Mouse (Mus musculus) left cerebral cortex, postnatal 10 days (tissue): ENCODE results near the gene Mrgprb1. TPM values are rescaled to one million over a fixed set of nuclear protein-coding genes. Genes with fewer than 3 reads are reported as not detected.
"Not testable (repeated sequence)": the region's sequence is repeated elsewhere in the genome, so short reads cannot be mapped to it uniquely, and the experiment has no call there.

Source experiments
- DNase-seq, 2 experiments: peaks; one replicate each; pipeline ENCODE4 v3.0.0; 2021 to 2022; ENCODE audit warnings: low spot score in 2 of 2, mixed read lengths in 1 of 2; ENCODE audit errors: extremely low spot score in 1 of 2
- intact Hi-C: fragments of 180-260 bp; cut with DNase I; formaldehyde crosslinking; loops from one replicate; pipeline ENCODE4 v1.15.1; 2025
- total RNA-seq, 2 experiments: library from RNA; stranded (reverse); gene quantifications; 2 replicates each; pipeline ENCODE4 v1.2.3; 2021

Mrgprb1 gene
- total RNA-seq = not detected

DNA sequence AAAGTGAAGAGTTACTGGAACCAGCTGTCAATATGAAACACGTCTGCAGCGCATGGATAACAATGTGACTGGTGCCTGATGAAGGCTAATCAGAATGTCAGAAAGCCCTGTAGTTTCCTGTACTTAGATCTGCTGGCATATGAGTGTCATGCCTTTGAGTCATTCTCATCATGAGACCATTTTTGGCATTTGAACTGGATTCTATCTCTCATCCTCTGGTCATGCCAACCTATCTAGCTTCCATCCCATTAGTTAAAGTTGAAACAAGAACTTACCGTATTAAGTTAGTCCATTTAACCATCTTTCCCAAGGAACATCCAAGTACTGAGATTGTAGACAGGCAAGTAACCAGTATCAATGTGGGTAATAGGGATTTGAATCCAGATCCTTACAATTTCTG is at the start of gene Mrgprb1:
Gene Mrgprb1 (minus strand): TSS at position 101 of the 400 bp plus-strand sequence.
- no peak for DNase-seq
- intact Hi-C loops = no loop called here

GRCm38 (mm10) chr7:48499221-48499620 is 43.1 kb upstream of the Mrgprb1 start, which contains the start of gene Mrgprx2:
Gene Mrgprx2 (minus strand): TSS chr7:48499321.
- no peak for DNase-seq
- intact Hi-C loops = no loop called here

DNA sequence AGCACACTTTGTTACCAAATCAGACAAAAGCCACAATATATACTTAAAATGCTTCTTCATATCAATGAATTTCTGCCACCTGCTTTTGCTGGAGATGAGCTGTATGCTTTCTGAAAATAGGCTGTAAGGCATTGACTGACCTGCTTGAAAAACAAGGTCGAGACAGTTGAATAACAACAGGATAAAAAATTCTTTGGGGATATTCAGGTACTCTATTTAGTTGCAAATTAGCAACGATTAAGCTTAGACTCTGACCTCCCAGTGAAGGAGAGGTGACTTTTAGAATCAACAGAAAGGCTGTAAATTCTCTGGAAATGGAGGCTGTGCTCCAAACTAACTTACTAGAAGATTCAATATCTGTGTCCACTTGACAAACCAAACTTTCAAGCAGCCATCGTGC is 19.6 kb downstream of the Mrgprb1 start:
- intact Hi-C loops = no loop called here
- no peak for DNase-seq

DNA sequence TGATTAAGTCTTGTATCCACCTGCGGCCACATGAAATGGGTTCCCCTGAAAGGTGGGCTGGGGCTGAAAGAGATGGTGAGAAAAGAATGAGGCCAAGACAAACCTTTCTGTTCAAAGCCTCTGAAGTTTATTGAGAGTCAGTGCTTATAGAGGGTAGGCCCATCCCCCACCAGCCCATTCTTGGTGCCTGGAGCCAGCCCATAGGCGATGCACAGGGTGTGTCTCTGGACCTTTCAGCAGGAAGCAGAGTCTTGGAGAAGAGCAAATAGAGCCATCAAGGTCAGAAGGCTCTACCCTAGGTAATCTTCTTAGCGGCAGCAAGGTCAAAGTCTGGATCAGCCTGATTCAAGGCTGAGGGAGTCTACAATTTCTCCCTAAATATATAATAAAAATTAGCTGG is 20.2 kb downstream of the Mrgprb1 start:
- intact Hi-C loops, DNase-seq: not testable (repeated sequence)

Other genes starting within 250 kb of the Mrgprb1 start
- gene Mrgprb8, start 67.8 kb downstream of the Mrgprb1 start, total RNA-seq = not detected
- gene Mrgprx2, start 43.0 kb upstream of the Mrgprb1 start, total RNA-seq = not detected
- not detected for gene Mrgprb2, start 101.7 kb upstream of the Mrgprb1 start, total RNA-seq
- not detected for gene Mrgprb3, start 187.5 kb upstream of the Mrgprb1 start, total RNA-seq